Mouse (Mus musculus): ENCODE measurements around the gene Gfer. TPM values are rescaled to one million over a fixed set of nuclear protein-coding genes. Genes with fewer than 3 reads are reported as not detected.
"Not testable (repeated sequence)": the region's sequence is repeated elsewhere in the genome, so short reads cannot be mapped to it uniquely, and the experiment has no call there.

Gene Gfer
- polyA plus RNA-seq, 1 experiment = 47.7 TPM

DNA sequence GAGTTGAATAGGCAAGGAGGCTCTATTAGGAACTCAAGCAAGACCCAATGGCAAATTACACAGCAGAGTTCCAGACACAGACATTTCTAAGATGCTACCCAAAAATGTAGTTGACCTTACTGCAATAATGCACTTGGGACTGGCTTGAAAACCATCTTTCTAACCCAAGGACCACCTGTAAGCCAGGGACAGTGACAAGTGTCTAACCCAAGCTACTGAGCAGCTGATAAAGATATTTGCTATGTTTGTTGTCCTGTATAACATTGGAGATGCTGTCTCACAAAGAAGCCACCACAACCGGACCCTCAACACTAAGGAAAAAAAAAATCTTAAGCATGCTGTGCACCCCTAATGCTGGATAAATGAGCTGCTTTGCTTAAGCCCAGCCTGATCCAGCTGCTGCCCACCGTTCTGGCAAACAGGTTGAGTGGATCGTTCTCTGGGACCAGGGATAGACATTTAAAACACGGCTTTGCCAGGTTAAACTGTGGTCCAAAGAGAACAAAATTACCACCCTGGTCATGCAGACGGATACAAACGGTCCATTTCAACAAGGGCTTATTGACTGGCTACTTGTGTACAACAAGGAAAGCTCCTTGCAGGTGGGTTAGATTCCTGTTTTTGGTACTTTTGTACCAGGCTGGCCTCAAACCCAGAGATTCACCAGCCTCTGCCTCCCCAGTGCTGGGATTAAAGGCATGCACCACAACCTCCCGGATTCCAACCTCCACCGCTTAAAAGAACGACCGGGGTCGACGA is 27.3 kb upstream of the Gfer start:
- TF ChIP-seq CEBPB (IDR thresholded peaks at IDR 0.05; ENCODE audit: insufficient read depth, poor library complexity, severe bottlenecking) (no peak), MYOD1 (IDR thresholded peaks at IDR 0.05; ENCODE audit: control insufficient read depth in 1 of 3, insufficient read length in 2 of 3, low read depth in 2 of 3) (no peak), POLR2A (IDR thresholded peaks at IDR 0.05; ENCODE audit: insufficient read length, low read depth) (no peak), REST (IDR thresholded peaks at IDR 0.05; ENCODE audit: insufficient read depth, insufficient read length) (no peak)
- Histone ChIP-seq H3ac (ENCODE audit: control insufficient read depth, insufficient read length) (peak overlapping the region; percentile 21), H3K79me2 (ENCODE audit: control insufficient read depth, insufficient read depth) (peaks cover 40% of the 10 kb centered on the region), H3K4me2 (ENCODE audit: low read depth) (peak overlapping the region; percentile 95), H3K27me3 (ENCODE audit: control insufficient read depth, insufficient read depth, insufficient read length) (no peaks in the 10 kb centered on the region), H3K36me3 (ENCODE audit: control insufficient read depth, insufficient read depth) (peaks cover 11% of the 10 kb centered on the region), H3K4me3 (peak overlapping the region; percentile 77)

- Histone ChIP-seq H3ac (ENCODE audit: control insufficient read depth, insufficient read length) (no peak overlapping the region), H3K27me3 (ENCODE audit: control insufficient read depth, insufficient read depth, insufficient read length) (no peaks in the 10 kb centered on the region), H3K4me2 (ENCODE audit: low read depth) (peak overlapping the region; percentile 95), H3K36me3 (ENCODE audit: control insufficient read depth, insufficient read depth) (peaks cover 11% of the 10 kb centered on the region), H3K4me3 (peak overlapping the region; percentile 77), H3K79me2 (ENCODE audit: control insufficient read depth, insufficient read depth) (peaks cover 40% of the 10 kb centered on the region)
- TF ChIP-seq POLR2A (IDR thresholded peaks at IDR 0.05; ENCODE audit: insufficient read length, low read depth) = peak; percentile 46
- TF ChIP-seq REST (IDR thresholded peaks at IDR 0.05; ENCODE audit: insufficient read depth, insufficient read length) = no peak
- peak; percentile 77 for TF ChIP-seq POLR2AphosphoS2 (IDR thresholded peaks at IDR 0.05; ENCODE audit: insufficient read length, low read depth)
These were observed 26.4 kb upstream of the Gfer start for GRCm38 (mm10) chr17:24722220-24722924.

GRCm38 (mm10) chr17:24721383-24721955 is 25.5 kb upstream of the Gfer start:
- peak overlapping the region; percentile 63 for H3ac ChIP-seq (ENCODE audit: control insufficient read depth, insufficient read length)
- H3K27me3 ChIP-seq (ENCODE audit: control insufficient read depth, insufficient read depth, insufficient read length) = not testable (repeated sequence)
- H3K36me3 ChIP-seq (ENCODE audit: control insufficient read depth, insufficient read depth) = peaks cover 11% of the 10 kb centered on the region
- H3K4me3 ChIP-seq = peak overlapping the region; percentile 77
- peaks cover 40% of the 10 kb centered on the region for H3K79me2 ChIP-seq (ENCODE audit: control insufficient read depth, insufficient read depth)
- H3K4me2 ChIP-seq (ENCODE audit: low read depth) = peak overlapping the region; percentile 95

- Histone ChIP-seq H3K4me3 (peak overlapping the region; percentile 77), H3ac (ENCODE audit: control insufficient read depth, insufficient read length) (peak overlapping the region; percentile 63), H3K4me2 (ENCODE audit: low read depth) (peak overlapping the region; percentile 81), H3K79me2 (ENCODE audit: control insufficient read depth, insufficient read depth) (peaks cover 40% of the 10 kb centered on the region), H3K36me3 (ENCODE audit: control insufficient read depth, insufficient read depth) (peaks cover 11% of the 10 kb centered on the region)
- not testable (repeated sequence) for H3K27me3 ChIP-seq (ENCODE audit: control insufficient read depth, insufficient read depth, insufficient read length)
These were observed 24.7 kb upstream of the Gfer start for GRCm38 (mm10) chr17:24720616-24721015.

- Histone ChIP-seq H3K4me2 (ENCODE audit: low read depth) (peak overlapping the region; percentile 79), H3K79me2 (ENCODE audit: control insufficient read depth, insufficient read depth) (peaks cover 40% of the 10 kb centered on the region), H3K27me3 (ENCODE audit: control insufficient read depth, insufficient read depth, insufficient read length) (no peaks in the 10 kb centered on the region), H3K4me3 (peak overlapping the region; percentile 77), H3ac (ENCODE audit: control insufficient read depth, insufficient read length) (peak overlapping the region; percentile 63), H3K36me3 (ENCODE audit: control insufficient read depth, insufficient read depth) (peaks cover 11% of the 10 kb centered on the region)
- TF ChIP-seq MYOD1 (IDR thresholded peaks at IDR 0.05; ENCODE audit: control insufficient read depth in 1 of 3, insufficient read length in 2 of 3, low read depth in 2 of 3) = no peak
- TF ChIP-seq USF1 (IDR thresholded peaks at IDR 0.05; ENCODE audit: low read depth) = peak; percentile 30
- no peak for TF ChIP-seq MYOG (IDR thresholded peaks at IDR 0.05; ENCODE audit: control insufficient read depth in 1 of 3, insufficient read depth in 1 of 3, insufficient read length in 2 of 3, low read depth in 2 of 3)
- peak; percentile 94 for TF ChIP-seq POLR2A (IDR thresholded peaks at IDR 0.05; ENCODE audit: insufficient read length, low read depth)
- no peak for TF ChIP-seq E2F4 (IDR thresholded peaks at IDR 0.05; ENCODE audit: insufficient read depth)
- peak; percentile 51 for TF ChIP-seq MAX (IDR thresholded peaks at IDR 0.05; ENCODE audit: low read depth)
- TF ChIP-seq SRF (IDR thresholded peaks at IDR 0.05; ENCODE audit: control insufficient read depth, insufficient read length, low read depth) = no peak
- TF ChIP-seq POLR2AphosphoS2 (IDR thresholded peaks at IDR 0.05; ENCODE audit: insufficient read length, low read depth) = peak; percentile 93
- TF ChIP-seq TCF3 (IDR thresholded peaks at IDR 0.05; ENCODE audit: insufficient read length, low read depth) = no peak
- TF ChIP-seq TCF12 (IDR thresholded peaks at IDR 0.05; ENCODE audit: insufficient read depth, poor library complexity, severe bottlenecking) = no peak
- TF ChIP-seq REST (IDR thresholded peaks at IDR 0.05; ENCODE audit: insufficient read depth, insufficient read length) = no peak
- TF ChIP-seq CEBPB (IDR thresholded peaks at IDR 0.05; ENCODE audit: insufficient read depth, poor library complexity, severe bottlenecking) = no peak
These were observed 23.7 kb upstream of the Gfer start for GRCm38 (mm10) chr17:24719494-24720222.

- H3K36me3 ChIP-seq (ENCODE audit: control insufficient read depth, insufficient read depth) = peaks cover 11% of the 10 kb centered on the region
- peak overlapping the region; percentile 79 for H3K4me2 ChIP-seq (ENCODE audit: low read depth)
- not testable (repeated sequence) for H3K27me3 ChIP-seq (ENCODE audit: control insufficient read depth, insufficient read depth, insufficient read length)
- H3K79me2 ChIP-seq (ENCODE audit: control insufficient read depth, insufficient read depth) = peaks cover 39% of the 10 kb centered on the region
- peak overlapping the region; percentile 63 for H3ac ChIP-seq (ENCODE audit: control insufficient read depth, insufficient read length)
- peak overlapping the region; percentile 77 for H3K4me3 ChIP-seq
These were observed 23.0 kb upstream of the Gfer start for GRCm38 (mm10) chr17:24718938-24719337.

Measured in myocyte (in vitro differentiated cells).